Mouse (Mus musculus) spleen, adult 2 months (tissue): ENCODE data around the gene Ppp2r3c.

Experiments used
- CTCF ChIP-seq: fragments of 200-500 bp; IDR thresholded peaks from 2 replicates; pipeline ENCODE4 v1.5.1; 2011; ENCODE audit warnings: mild to moderate bottlenecking, inconsistent platforms; ENCODE audit not compliant: insufficient read depth, insufficient read length, insufficient replicate concordance; ENCODE audit errors: extremely low read depth
- POLR2A ChIP-seq: fragments of 200-500 bp; IDR thresholded peaks from 2 replicates; pipeline ENCODE4 v1.6.1; 2011; ENCODE audit warnings: low read depth, low read length, inconsistent platforms

DNA sequence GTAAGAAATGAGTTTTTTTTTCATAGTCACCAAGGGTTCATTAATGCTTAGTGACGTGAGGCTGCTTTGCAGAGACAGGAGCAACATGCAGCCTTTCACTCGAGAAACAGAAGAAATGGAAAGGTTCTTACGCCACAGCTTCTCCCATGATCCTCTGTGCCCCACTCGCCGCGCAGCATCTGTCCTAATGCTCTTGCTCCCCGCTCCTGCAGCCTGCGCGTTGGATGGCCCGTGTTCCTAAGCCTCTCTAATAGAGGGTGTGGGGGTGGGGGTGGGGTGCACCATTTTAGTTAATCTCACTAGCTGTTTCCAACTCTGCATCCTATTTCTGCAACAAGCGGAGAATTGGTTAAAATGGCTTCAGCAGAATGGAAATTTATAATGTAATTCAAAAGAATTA lies 41.2 kb upstream of the Ppp2r3c start:
- no peak for TF ChIP-seq CTCF
- no peak for TF ChIP-seq POLR2A
